Comparison of ENCODE assay signal across 8 mouse cellular contexts in genomic region chr9:45850528-45851155, GRCm38 (mm10). TPM values are rescaled to one million over a fixed set of nuclear protein-coding genes. Genes with fewer than 3 reads are reported as not detected.
DNase-seq lines count a peak whose midpoint lies in the region; ATAC-seq and TF ChIP-seq lines count a peak whose summit lies in the region.

No protein-coding gene starts in this region.

- H3K9ac ChIP-seq in heart, adult 2 months (ENCODE audit: low read depth, low read length), result peak overlapping the region; percentile 22
- H3K9ac ChIP-seq in hindbrain, embryonic 16.5 days (ENCODE audit: low read depth, low read length), result peak overlapping the region; percentile 17; the same call in 1 of the 2 replicates
- H3K9ac ChIP-seq in liver, embryonic 15.5 days, result no peak overlapping the region

- no peak overlapping the region for H3K4me2 ChIP-seq in hindbrain, embryonic 16.5 days (ENCODE audit: low read length)
- H3K4me2 ChIP-seq in liver, embryonic 15.5 days, result peak overlapping the region; percentile 27

- intact Hi-C loops in heart, adult 2 months (cut with DNase I), result no loop called here

- no peaks in the 10 kb centered on the region for H3K79me2 ChIP-seq in heart, adult 2 months (replicated peaks; ENCODE audit: control insufficient read depth, insufficient read depth, low read length)

- no peak overlapping the region for H3K4me3 ChIP-seq in heart, adult 2 months
- no peak overlapping the region for H3K4me3 ChIP-seq in hindbrain, embryonic 16.5 days (ENCODE audit: low read length)
- H3K4me3 ChIP-seq in liver, embryonic 15.5 days (replicated peaks), result no peak overlapping the region

- peak overlapping the region; percentile 67 for H3K27ac ChIP-seq in heart, adult 2 months
- H3K27ac ChIP-seq in hindbrain, embryonic 16.5 days (ENCODE audit: low read depth, low read length), result peak overlapping the region; percentile 68; the same call in 1 of the 2 replicates
- peak overlapping the region; percentile 77 for H3K27ac ChIP-seq in liver, embryonic 15.5 days (replicated peaks)

- no peak for TF ChIP-seq CTCF in heart, adult 2 months (IDR thresholded peaks at IDR 0.05)

- WGBS in heart, adult 2 months, result 55% methylated on average over 8 of the region's 8 CpGs
- 79% methylated on average over 8 of the region's 8 CpGs for WGBS in hindbrain, embryonic 16.5 days
- WGBS in liver, embryonic 15.5 days (ENCODE audit: insufficient replicate concordance), result 61% methylated on average over 8 of the region's 8 CpGs

- H3K4me1 ChIP-seq in heart, adult 2 months (ENCODE audit: control insufficient read depth, insufficient read depth, low read length), result peaks cover 20% of the 10 kb centered on the region
- H3K4me1 ChIP-seq in hindbrain, embryonic 16.5 days (ENCODE audit: control insufficient read depth, insufficient read depth, low read depth, low read length), result peaks cover 19% of the 10 kb centered on the region
- peaks cover 39% of the 10 kb centered on the region for H3K4me1 ChIP-seq in liver, embryonic 15.5 days (replicated peaks)

- DNase-seq in kidney, adult 9 months, result peak; percentile 27
- DNase-seq in kidney, postnatal 25 days, result no peak
- peak; percentile 17 to 32 for DNase-seq in heart, adult 2 months
- no peak for DNase-seq in thymus, postnatal 4 days
- no peak for DNase-seq in urinary bladder, adult 18-20 months (ENCODE audit: low spot score in 2 of 2)
- no peak for DNase-seq in ovary, postnatal 10 days (ENCODE audit: low spot score)

- no peaks in the 10 kb centered on the region for H3K36me3 ChIP-seq in heart, adult 2 months (ENCODE audit: control insufficient read depth, insufficient read depth, low read length)
- H3K36me3 ChIP-seq in hindbrain, embryonic 16.5 days (ENCODE audit: control insufficient read depth, insufficient read depth, low read length), result peaks cover 8% of the 10 kb centered on the region
- peaks cover 9% of the 10 kb centered on the region; the same call in 1 of the 2 replicates for H3K36me3 ChIP-seq in liver, embryonic 15.5 days (replicated peaks)

- H3K9me3 ChIP-seq in hindbrain, embryonic 16.5 days (ENCODE audit: control insufficient read depth, low read length), result no peaks in the 10 kb centered on the region
- no peaks in the 10 kb centered on the region for H3K9me3 ChIP-seq in liver, embryonic 15.5 days (replicated peaks)

- H3K27me3 ChIP-seq in heart, adult 2 months (ENCODE audit: control insufficient read depth, insufficient read depth, low read length), result no peaks in the 10 kb centered on the region
- H3K27me3 ChIP-seq in hindbrain, embryonic 16.5 days (replicated peaks; ENCODE audit: control insufficient read depth, insufficient read depth, low read length), result no peaks in the 10 kb centered on the region
- no peaks in the 10 kb centered on the region for H3K27me3 ChIP-seq in liver, embryonic 15.5 days

- no peak for ATAC-seq in hindbrain, embryonic 16.5 days
- ATAC-seq in liver, embryonic 15.5 days (ENCODE audit: insufficient read depth), result peak; percentile 56

- no peak for TF ChIP-seq EP300 in heart, adult 2 months (IDR thresholded peaks at IDR 0.05; ENCODE audit: insufficient read depth, low read depth, low read length)

- TF ChIP-seq POLR2A in heart, adult 2 months (IDR thresholded peaks at IDR 0.05; ENCODE audit: insufficient read depth, low read depth, low read length), result no peak

RNA-seq across cellular contexts. Expression of gene Bace1, which starts 12.3 kb away (rescaled TPM):
- total RNA-seq in heart, adult 2 months (2021), result 10 to 100 TPM; 29.5 to 30.6 TPM
- 22.7 and 25.3 TPM in 2 replicates for polyA plus RNA-seq in heart, adult 2 months (2012; rRNA removed)
- 42.9 and 52.0 TPM in 2 replicates for polyA plus RNA-seq in hindbrain, embryonic 16.5 days (2015; fragmentation: Nextera tagmentation; extraction: Ambion mirVana)
- polyA plus RNA-seq in liver, embryonic 15.5 days (2015; fragmentation: Nextera tagmentation; extraction: Ambion mirVana), result 7.0 and 8.9 TPM in 2 replicates

RNA-seq across cellular contexts. Expression of gene Cep164, which starts 22.2 kb away (rescaled TPM):
- 1 to 10 TPM; 6.0 to 6.2 TPM for total RNA-seq in heart, adult 2 months (2021)
- 6.0 and 7.4 TPM in 2 replicates for polyA plus RNA-seq in heart, adult 2 months (2012; rRNA removed)
- polyA plus RNA-seq in hindbrain, embryonic 16.5 days (2015; fragmentation: Nextera tagmentation; extraction: Ambion mirVana), result 12.2 TPM in 2 replicates
- 5.1 and 5.2 TPM in 2 replicates for polyA plus RNA-seq in liver, embryonic 15.5 days (2015; fragmentation: Nextera tagmentation; extraction: Ambion mirVana)

RNA-seq across cellular contexts. Expression of gene Pcsk7, which starts 55.7 kb away (rescaled TPM):
- 10 to 100 TPM; 12.2 to 13.9 TPM for total RNA-seq in heart, adult 2 months (2021)
- polyA plus RNA-seq in heart, adult 2 months (2012; rRNA removed), result 18.4 and 26.8 TPM in 2 replicates
- 18.8 and 23.1 TPM in 2 replicates for polyA plus RNA-seq in hindbrain, embryonic 16.5 days (2015; fragmentation: Nextera tagmentation; extraction: Ambion mirVana)
- polyA plus RNA-seq in liver, embryonic 15.5 days (2015; fragmentation: Nextera tagmentation; extraction: Ambion mirVana), result 7.7 and 9.3 TPM in 2 replicates

RNA-seq across cellular contexts. Expression of gene Rnf214, which starts 56.1 kb away (rescaled TPM):
- 10 to 100 TPM; 31.8 to 37.1 TPM for total RNA-seq in heart, adult 2 months (2021)
- polyA plus RNA-seq in heart, adult 2 months (2012; rRNA removed), result 12.5 and 21.8 TPM in 2 replicates
- 79.7 and 103 TPM in 2 replicates for polyA plus RNA-seq in hindbrain, embryonic 16.5 days (2015; fragmentation: Nextera tagmentation; extraction: Ambion mirVana)
- polyA plus RNA-seq in liver, embryonic 15.5 days (2015; fragmentation: Nextera tagmentation; extraction: Ambion mirVana), result 13.8 and 15.2 TPM in 2 replicates

Comparison
In these comparisons a context has a peak if more than half of its experiments do, and no peak if none do; other contexts are left out.
1. DNase-seq: peak in kidney, adult 9 months (single experiment) and heart, adult 2 months (2 of 2); none in kidney, postnatal 25 days (0 of 2), thymus, postnatal 4 days (single experiment), urinary bladder, adult 18-20 months (0 of 2) and ovary, postnatal 10 days (single experiment).
2. Peak in every context shown above with its lines, with median percentiles within 50 percentile points of each other: H3K27ac ChIP-seq.